Mouse (Mus musculus) heart, embryonic 13.5 days (tissue): Measurements from ENCODE around the gene Lims1. TPM values are rescaled to one million over a fixed set of nuclear protein-coding genes. Genes with fewer than 3 reads are reported as not detected.

ENCODE experiments used
- ATAC-seq: fragments of 200-750 bp; cut with Nextera tagmentation; 2 replicates; pipeline ENCODE4 v1.8.0; 2017; ENCODE audit warnings: moderate TSS enrichment; ENCODE audit not compliant: insufficient number of reproducible peaks, low FRiP score, low TSS enrichment; ENCODE audit errors: extremely low read depth
- H3K27ac ChIP-seq: fragments of 300-500 bp; sonication (generic); replicated peaks from 2 replicates; pipeline ENCODE4 v1.5.1; 2015; ENCODE audit warnings: moderate library complexity, mild to moderate bottlenecking, inconsistent platforms
- H3K27me3 ChIP-seq: fragments of 300-500 bp; sonication (generic); replicated peaks from 2 replicates; pipeline ENCODE4 v1.6.1; 2015; ENCODE audit warnings: mild to moderate bottlenecking, inconsistent platforms
- H3K36me3 ChIP-seq: fragments of 300-500 bp; sonication (generic); 2 replicates; pipeline ENCODE4 v1.6.1; 2015; ENCODE audit warnings: mild to moderate bottlenecking, inconsistent platforms
- H3K4me1 ChIP-seq: fragments of 300-500 bp; sonication (generic); 2 replicates; pipeline ENCODE4 v1.6.1; 2015; ENCODE audit warnings: inconsistent platforms
- H3K4me2 ChIP-seq: fragments of 300-500 bp; sonication (generic); 2 replicates; pipeline ENCODE4 v1.6.1; 2015; ENCODE audit warnings: inconsistent platforms, mild to moderate bottlenecking, moderate library complexity
- H3K4me3 ChIP-seq: fragments of 300-500 bp; sonication (generic); 2 replicates; pipeline ENCODE4 v1.5.1; 2015; ENCODE audit warnings: moderate library complexity, mild to moderate bottlenecking, inconsistent platforms
- H3K9ac ChIP-seq: fragments of 300-500 bp; sonication (generic); 2 replicates; pipeline ENCODE4 v1.6.1; 2015; ENCODE audit warnings: inconsistent platforms, mild to moderate bottlenecking, moderate library complexity
- H3K9me3 ChIP-seq: fragments of 300-500 bp; sonication (generic); 2 replicates; pipeline ENCODE4 v1.6.1; 2016; ENCODE audit warnings: inconsistent platforms
- WGBS: fragments of 180-500 bp; shearing (Covaris S2); methylation state at CpG from one replicate; pipeline ENCODE4 v1.1.7; 2015; ENCODE audit warnings: mixed read lengths; 5-methylcytosine and 5-hydroxymethylcytosine counted together
- polyA plus RNA-seq: library from polyadenylated mRNA; unstranded; fragments of >200 nt; fragmentation: Nextera tagmentation; extraction: Ambion mirVana; gene quantifications from 2 replicates; pipeline ENCODE4 v1.2.1, GENCODE M21; 2015

The Lims1 gene
- polyA plus RNA-seq, 1 experiment from 2014 or later = 160 TPM

- Histone ChIP-seq H3K9ac (peak within 1 kb of the TSS; percentile 99), H3K9me3 (no peaks in the 10 kb centered on the region), H3K36me3 (no peaks in the 10 kb centered on the region), H3K27ac (peak within 1 kb of the TSS; percentile 98), H3K4me3 (peak within 1 kb of the TSS; percentile 98), H3K4me1 (peaks cover 15% of the 10 kb centered on the region), H3K4me2 (peak within 1 kb of the TSS; percentile 81), H3K27me3 (no peaks in the 10 kb centered on the region)
- WGBS = under 1% methylated on average over 80 of the region's 91 CpGs
- ATAC-seq = peak; percentile 96
Measured at GRCm38 (mm10) chr10:58446384-58447279, 123.4 kb downstream of the Lims1 start, which contains the start of gene Ranbp2. Gene Ranbp2, plus strand, starts transcription at chr10:58446920.

- H3K4me1 ChIP-seq = peaks cover 17% of the 10 kb centered on the region
- ATAC-seq = peak; percentile 62; the same call in 1 of the 2 replicates
- H3K27me3 ChIP-seq = no peaks in the 10 kb centered on the region
- H3K36me3 ChIP-seq = peaks cover 3% of the 10 kb centered on the region
- peak overlapping the region; percentile 98 for H3K4me3 ChIP-seq
- H3K4me2 ChIP-seq = peak overlapping the region; percentile 81
- peak overlapping the region; percentile 98 for H3K27ac ChIP-seq
- WGBS = under 1% methylated on average over 32 of the region's 32 CpGs
- H3K9ac ChIP-seq = peak overlapping the region; percentile 99
- H3K9me3 ChIP-seq = no peaks in the 10 kb centered on the region
Measured at GRCm38 (mm10) chr10:58447280-58447781, 124.1 kb downstream of the Lims1 start.

GRCm38 (mm10) chr10:58451575-58451974 is 128.3 kb downstream of the Lims1 start:
- Histone ChIP-seq H3K9ac (no peak overlapping the region), H3K27me3 (no peaks in the 10 kb centered on the region), H3K4me2 (no peak overlapping the region), H3K4me3 (no peak overlapping the region), H3K9me3 (no peaks in the 10 kb centered on the region), H3K36me3 (peaks cover 40% of the 10 kb centered on the region), H3K4me1 (peaks cover 13% of the 10 kb centered on the region), H3K27ac (no peak overlapping the region)
- no peak for ATAC-seq

- peaks cover 41% of the 10 kb centered on the region for H3K36me3 ChIP-seq
- H3K4me3 ChIP-seq = no peak overlapping the region
- H3K27me3 ChIP-seq = no peaks in the 10 kb centered on the region
- H3K4me1 ChIP-seq = peaks cover 13% of the 10 kb centered on the region
- H3K27ac ChIP-seq = no peak overlapping the region
- H3K9me3 ChIP-seq = no peaks in the 10 kb centered on the region
- no peak overlapping the region for H3K9ac ChIP-seq
- H3K4me2 ChIP-seq = no peak overlapping the region
- ATAC-seq = no peak
- 42% methylated on average over 1 of the region's 1 CpGs for WGBS
Measured at GRCm38 (mm10) chr10:58452185-58452584, 128.9 kb downstream of the Lims1 start.

- H3K36me3 ChIP-seq = peaks cover 84% of the 10 kb centered on the region
- H3K27me3 ChIP-seq = no peaks in the 10 kb centered on the region
- no peak for ATAC-seq
- H3K9ac ChIP-seq = no peak overlapping the region
- 93% methylated on average over 1 of the region's 1 CpGs for WGBS
- H3K27ac ChIP-seq = no peak overlapping the region
- peaks cover 3% of the 10 kb centered on the region; the same call in 1 of the 2 replicates for H3K4me1 ChIP-seq
- no peaks in the 10 kb centered on the region for H3K9me3 ChIP-seq
- H3K4me3 ChIP-seq = no peak overlapping the region
- no peak overlapping the region for H3K4me2 ChIP-seq
Measured at GRCm38 (mm10) chr10:58459896-58460295, 136.6 kb downstream of the Lims1 start.

Other genes with a start within 250 kb of the Lims1 start
- gene AW822073, start 98.5 kb upstream of the Lims1 start, polyA plus RNA-seq = not detected in 2 replicates
- gene Duxf3, start 90.8 kb upstream of the Lims1 start, polyA plus RNA-seq = not detected in 2 replicates
- not detected in 2 replicates for gene Gm4981, start 86.8 kb upstream of the Lims1 start, polyA plus RNA-seq
- 45.3 and 48.2 TPM in 2 replicates for gene Gcc2, start 68.0 kb upstream of the Lims1 start, polyA plus RNA-seq
- 14.0 and 15.2 TPM in 2 replicates for gene Ranbp2, start 123.5 kb downstream of the Lims1 start, polyA plus RNA-seq
- 6.2 and 6.6 TPM in 2 replicates for gene Ccdc138, start 174.5 kb downstream of the Lims1 start, polyA plus RNA-seq